Mouse (Mus musculus) embryonic fibroblast, embryonic 13.5 days (primary cell): ENCODE results near the gene Setd1b.

Experiments used
- CTCF ChIP-seq: IDR thresholded peaks from 2 replicates; pipeline ENCODE4 v1.5.1; 2011; ENCODE audit warnings: mild to moderate bottlenecking, control low read depth, low read length, moderate library complexity, borderline replicate concordance; ENCODE audit not compliant: insufficient read depth
- POLR2A ChIP-seq: IDR thresholded peaks from 2 replicates; pipeline ENCODE4 v1.6.1; 2011; ENCODE audit warnings: low read depth, mild to moderate bottlenecking, control low read depth, low read length, moderate library complexity

- TF ChIP-seq POLR2A (peak; percentile 55), CTCF (no peak)
Observed at GRCm38 (mm10) chr5:123137044-123137909, 4.7 kb upstream of the Setd1b start.
